Mouse (Mus musculus): ENCODE measurements around the gene Tex26.

The Tex26 gene

GRCm38 (mm10) chr5:149488360-149489021 lies 49.0 kb downstream of the Tex26 start:
- no peak for DNase-seq (ENCODE audit: low read depth, low spot score)

- no peak for DNase-seq (ENCODE audit: low read depth, low spot score)
Measured at GRCm38 (mm10) chr5:149489136-149489535, 49.7 kb downstream of the Tex26 start.

GRCm38 (mm10) chr5:149490275-149490674 lies 50.8 kb downstream of the Tex26 start:
- no peak for DNase-seq (ENCODE audit: low read depth, low spot score)

GRCm38 (mm10) chr5:149495655-149496054 lies 56.2 kb downstream of the Tex26 start:
- no peak for DNase-seq (ENCODE audit: low read depth, low spot score)

- no peak for DNase-seq (ENCODE audit: low read depth, low spot score)
Measured at GRCm38 (mm10) chr5:149496401-149497066, 57.1 kb downstream of the Tex26 start.

GRCm38 (mm10) chr5:149499936-149500335 lies 60.5 kb downstream of the Tex26 start:
- no peak for DNase-seq (ENCODE audit: low read depth, low spot score)

- DNase-seq (ENCODE audit: low read depth, low spot score) = no peak
Measured at GRCm38 (mm10) chr5:149503423-149504175, 64.1 kb downstream of the Tex26 start.

GRCm38 (mm10) chr5:149504985-149505384 lies 65.5 kb downstream of the Tex26 start:
- DNase-seq (ENCODE audit: low read depth, low spot score) = no peak

- no peak for DNase-seq (ENCODE audit: low read depth, low spot score)
Measured at GRCm38 (mm10) chr5:149506033-149506432, 66.6 kb downstream of the Tex26 start.

GRCm38 (mm10) chr5:149508094-149509029 lies 68.9 kb downstream of the Tex26 start:
- no peak for DNase-seq (ENCODE audit: low read depth, low spot score)

GRCm38 (mm10) chr5:149510323-149510722 lies 70.9 kb downstream of the Tex26 start:
- no peak for DNase-seq (ENCODE audit: low read depth, low spot score)

GRCm38 (mm10) chr5:149512695-149513094 lies 73.2 kb downstream of the Tex26 start:
- DNase-seq (ENCODE audit: low read depth, low spot score) = no peak

GRCm38 (mm10) chr5:149513438-149514086 lies 74.1 kb downstream of the Tex26 start:
- DNase-seq (ENCODE audit: low read depth, low spot score) = no peak

GRCm38 (mm10) chr5:149514087-149514671 lies 74.7 kb downstream of the Tex26 start:
- peak; percentile 63 for DNase-seq (ENCODE audit: low read depth, low spot score)

- DNase-seq (ENCODE audit: low read depth, low spot score) = no peak
Measured at GRCm38 (mm10) chr5:149514890-149515289, 75.4 kb downstream of the Tex26 start.

GRCm38 (mm10) chr5:149517116-149517515 lies 77.7 kb downstream of the Tex26 start:
- no peak for DNase-seq (ENCODE audit: low read depth, low spot score)

Data from embryo, embryonic 11.5 days (tissue).